ENCODE assay signal across 8 mouse cellular contexts in the genomic region with DNA sequence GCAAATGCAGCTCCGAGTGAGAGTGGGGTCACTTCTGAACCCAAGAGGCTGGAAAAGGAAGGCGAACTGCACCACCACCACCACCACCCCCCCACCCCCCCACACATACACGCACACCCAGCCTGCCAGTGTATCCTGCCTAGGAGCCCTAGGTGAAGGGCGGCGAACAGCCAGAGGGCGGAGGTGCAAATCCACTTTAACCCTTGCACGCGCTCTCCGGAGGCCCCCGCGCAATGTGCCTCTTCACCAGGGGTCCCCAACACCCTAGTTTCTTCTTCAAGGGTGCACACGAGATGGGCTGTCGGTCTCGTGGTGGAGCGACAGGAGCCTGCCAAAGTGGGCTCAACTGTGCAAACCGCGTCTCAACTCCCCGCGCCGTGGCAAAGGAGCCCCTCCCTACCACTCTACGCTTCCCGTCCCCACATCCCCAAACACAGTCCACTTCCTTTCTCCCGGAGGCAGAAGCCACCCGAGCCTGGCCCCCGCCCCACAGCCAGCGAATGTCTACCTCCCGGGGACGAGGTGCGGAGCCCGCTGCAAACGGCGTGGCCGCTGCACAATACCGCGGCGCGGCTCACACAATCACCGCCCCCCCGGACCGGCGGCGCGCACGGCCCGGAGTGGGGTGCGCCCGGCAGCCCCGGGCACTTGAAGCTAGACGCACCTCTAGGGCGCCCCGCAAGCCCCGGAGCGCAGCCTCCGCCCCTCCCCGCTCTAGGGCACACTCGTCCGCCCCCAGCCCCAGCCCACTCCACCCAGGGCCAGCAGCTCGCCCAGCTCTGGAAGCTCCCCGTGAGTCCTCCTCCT. TPM values are rescaled to one million over a fixed set of nuclear protein-coding genes. Genes with fewer than 3 reads are reported as not detected.
DNase-seq lines count a peak whose midpoint lies in the region; ATAC-seq and TF ChIP-seq lines count a peak whose summit lies in the region.

No protein-coding gene starts in this region.

- TF ChIP-seq POLR2A in lung, adult 2 months (IDR thresholded peaks at IDR 0.05; ENCODE audit: borderline replicate concordance, extremely low read depth, low read depth, low read length) = no peak

- H3K4me1 ChIP-seq in intestine, embryonic 14.5 days (replicated peaks; ENCODE audit: control insufficient read depth, insufficient read depth, low read length) = peaks cover 41% of the 10 kb centered on the region
- H3K4me1 ChIP-seq in lung, adult 2 months (ENCODE audit: control insufficient read depth, insufficient read depth, low read length) = peaks cover 9% of the 10 kb centered on the region; the same call in 1 of the 2 replicates
- H3K4me1 ChIP-seq in neural tube, embryonic 14.5 days (ENCODE audit: control insufficient read depth, insufficient read depth, low read length) = peaks cover 32% of the 10 kb centered on the region

- TF ChIP-seq CTCF in lung, adult 2 months (IDR thresholded peaks at IDR 0.05; ENCODE audit: insufficient read depth, low read length) = no peak

- H3K36me3 ChIP-seq in intestine, embryonic 14.5 days (ENCODE audit: control insufficient read depth, insufficient read depth, low read length) = no peaks in the 10 kb centered on the region
- H3K36me3 ChIP-seq in neural tube, embryonic 14.5 days (ENCODE audit: control insufficient read depth, insufficient read depth, low read length) = no peaks in the 10 kb centered on the region

- H3K4me3 ChIP-seq in intestine, embryonic 14.5 days (ENCODE audit: low read depth, low read length) = peak overlapping the region; percentile 50
- H3K4me3 ChIP-seq in lung, adult 2 months (replicated peaks; ENCODE audit: extremely low read depth, low read depth, low read length) = peak overlapping the region; percentile 81
- peak overlapping the region; percentile 96 for H3K4me3 ChIP-seq in neural tube, embryonic 14.5 days (ENCODE audit: low read depth, low read length)

- under 1% methylated on average over 59 of the region's 59 CpGs for WGBS in intestine, embryonic 14.5 days
- WGBS in lung, adult 2 months = 1% methylated on average over 59 of the region's 59 CpGs
- under 1% methylated on average over 37 of the region's 59 CpGs for WGBS in neural tube, embryonic 14.5 days

- H3K9me3 ChIP-seq in intestine, embryonic 14.5 days (ENCODE audit: control insufficient read depth, low read length) = no peaks in the 10 kb centered on the region
- H3K9me3 ChIP-seq in neural tube, embryonic 14.5 days (ENCODE audit: control insufficient read depth, low read length) = no peaks in the 10 kb centered on the region

- peak; percentile 25 to 48 for DNase-seq in frontal cortex, postnatal 36 days (ENCODE audit: low spot score in 2 of 2)
- DNase-seq in frontal cortex, postnatal 25 days (ENCODE audit: low spot score in 2 of 2) = no peak
- peak; percentile 57 for DNase-seq in ZHBTc4 (ENCODE audit: low read depth, low spot score)
- peak; percentile 35 to 48 for DNase-seq in gastrocnemius, postnatal 4 days (ENCODE audit: low spot score in 2 of 2)
- peak; percentile 78 for DNase-seq in intestine, embryonic 14.5 days (ENCODE audit: low spot score)
- DNase-seq in lung, adult 2 months = peak; percentile 62
- no peak for DNase-seq in MN1 (ENCODE audit: low spot score)

- ATAC-seq in intestine, embryonic 14.5 days (replicated peaks; ENCODE audit: low FRiP score, low TSS enrichment, low read depth) = peak; percentile 60
- peak; percentile 60 for ATAC-seq in neural tube, embryonic 14.5 days (ENCODE audit: low read depth)

- peak overlapping the region; percentile 96 for H3K27ac ChIP-seq in intestine, embryonic 14.5 days (ENCODE audit: low read depth)
- peak overlapping the region; percentile 98 for H3K27ac ChIP-seq in neural tube, embryonic 14.5 days (ENCODE audit: low read depth, low read length)

- H3K9ac ChIP-seq in intestine, embryonic 14.5 days (ENCODE audit: low read length) = peak overlapping the region; percentile 81
- peak overlapping the region; percentile 93 for H3K9ac ChIP-seq in neural tube, embryonic 14.5 days (replicated peaks; ENCODE audit: low read depth, low read length)

- H3K27me3 ChIP-seq in intestine, embryonic 14.5 days (replicated peaks; ENCODE audit: control insufficient read depth, insufficient read depth, low read length) = no peaks in the 10 kb centered on the region
- no peaks in the 10 kb centered on the region for H3K27me3 ChIP-seq in neural tube, embryonic 14.5 days (ENCODE audit: control insufficient read depth, insufficient read depth, low read length)

- H3K4me2 ChIP-seq in intestine, embryonic 14.5 days (ENCODE audit: low read length) = peak overlapping the region; percentile 100
- peak overlapping the region; percentile 79 for H3K4me2 ChIP-seq in neural tube, embryonic 14.5 days (ENCODE audit: low read depth, low read length)

RNA-seq across cellular contexts. Expression of gene 4930404H24Rik, which starts 49.0 kb away (rescaled TPM):
- total RNA-seq in gastrocnemius, postnatal 4 days (2021) = not detected
- polyA plus RNA-seq in intestine, embryonic 14.5 days (2014; fragmentation: Nextera tagmentation; extraction: Ambion mirVana) = not detected in 2 replicates
- polyA plus RNA-seq in lung, adult 2 months (2012; rRNA removed) = not detected in 2 replicates
- polyA plus RNA-seq in neural tube, embryonic 14.5 days (2014; fragmentation: Nextera tagmentation; extraction: Ambion mirVana) = not detected in 2 replicates

Comparison
In these comparisons a context has a peak if more than half of its experiments do, and no peak if none do; other contexts are left out.
1. DNase-seq: peak in frontal cortex, postnatal 36 days (2 of 2), ZHBTc4 (single experiment), gastrocnemius, postnatal 4 days (2 of 2), intestine, embryonic 14.5 days (single experiment) and lung, adult 2 months (single experiment); none in frontal cortex, postnatal 25 days (0 of 2) and MN1 (single experiment).
2. Peak in every context shown above with its lines, with median percentiles within 50 percentile points of each other: H3K4me3 ChIP-seq.